Mouse (Mus musculus): ENCODE results near the gene Snrk. TPM values are rescaled to one million over a fixed set of nuclear protein-coding genes. Genes with fewer than 3 reads are reported as not detected.

The Snrk gene
- polyA plus RNA-seq (2014; fragmentation: Nextera tagmentation; extraction: Ambion mirVana): 27.0 and 34.1 TPM in 2 replicates

GRCm38 (mm10) chr9:122117112-122117616 lies at the start of gene Snrk:
TSS of gene Snrk (plus strand) at chr9:122117266.
- ATAC-seq (replicated peaks; ENCODE audit: low FRiP score) (peak; percentile 95), DNase-seq (ENCODE audit: low spot score) (peak; percentile 85)
- Histone ChIP-seq H3K9ac (ENCODE audit: low read depth, low read length) (peak within 1 kb of the TSS; percentile 88), H3K36me3 (ENCODE audit: control insufficient read depth, insufficient read depth, low read length) (no peaks in the 10 kb centered on the region), H3K27ac (ENCODE audit: low read depth, low read length) (peak within 1 kb of the TSS; percentile 82), H3K9me3 (ENCODE audit: control insufficient read depth, low read length) (no peaks in the 10 kb centered on the region), H3K4me1 (replicated peaks; ENCODE audit: control insufficient read depth, insufficient read depth, low read length) (peaks cover 9% of the 10 kb centered on the region), H3K27me3 (replicated peaks; ENCODE audit: control insufficient read depth, insufficient read depth, low read length) (no peaks in the 10 kb centered on the region), H3K4me3 (ENCODE audit: low read depth, low read length) (peak within 1 kb of the TSS; percentile 81), H3K4me2 (peak within 1 kb of the TSS; percentile 69)
- WGBS: under 1% methylated on average over 53 of the region's 67 CpGs

GRCm38 (mm10) chr9:122067654-122068053 lies 49.4 kb upstream of the Snrk start:
- Histone ChIP-seq H3K4me1 (replicated peaks; ENCODE audit: control insufficient read depth, insufficient read depth, low read length) (no peaks in the 10 kb centered on the region), H3K27ac (ENCODE audit: low read depth, low read length) (no peak overlapping the region), H3K27me3 (replicated peaks; ENCODE audit: control insufficient read depth, insufficient read depth, low read length) (no peaks in the 10 kb centered on the region), H3K36me3 (ENCODE audit: control insufficient read depth, insufficient read depth, low read length) (no peaks in the 10 kb centered on the region), H3K9ac (ENCODE audit: low read depth, low read length) (no peak overlapping the region), H3K9me3 (ENCODE audit: control insufficient read depth, low read length) (no peaks in the 10 kb centered on the region), H3K4me2 (no peak overlapping the region), H3K4me3 (ENCODE audit: low read depth, low read length) (no peak overlapping the region)
- no peak for DNase-seq (ENCODE audit: low spot score)
- no peak for ATAC-seq (replicated peaks; ENCODE audit: low FRiP score)
- WGBS: 72% methylated on average over 2 of the region's 2 CpGs

GRCm38 (mm10) chr9:122069560-122070174 lies 47.4 kb upstream of the Snrk start:
- 62% methylated on average over 11 of the region's 11 CpGs for WGBS
- H3K27me3 ChIP-seq (replicated peaks; ENCODE audit: control insufficient read depth, insufficient read depth, low read length): no peaks in the 10 kb centered on the region
- no peak for DNase-seq (ENCODE audit: low spot score)
- H3K36me3 ChIP-seq (ENCODE audit: control insufficient read depth, insufficient read depth, low read length): no peaks in the 10 kb centered on the region
- H3K4me3 ChIP-seq (ENCODE audit: low read depth, low read length): no peak overlapping the region
- H3K27ac ChIP-seq (ENCODE audit: low read depth, low read length): no peak overlapping the region
- no peak overlapping the region for H3K4me2 ChIP-seq
- H3K9ac ChIP-seq (ENCODE audit: low read depth, low read length): no peak overlapping the region
- no peaks in the 10 kb centered on the region for H3K4me1 ChIP-seq (replicated peaks; ENCODE audit: control insufficient read depth, insufficient read depth, low read length)
- H3K9me3 ChIP-seq (ENCODE audit: control insufficient read depth, low read length): no peaks in the 10 kb centered on the region
- no peak; the same call in 1 of the 2 replicates for ATAC-seq (replicated peaks; ENCODE audit: low FRiP score)

- H3K4me1 ChIP-seq (replicated peaks; ENCODE audit: control insufficient read depth, insufficient read depth, low read length): no peaks in the 10 kb centered on the region
- H3K4me2 ChIP-seq: no peak overlapping the region
- WGBS: 50% methylated on average over 2 of the region's 2 CpGs
- no peak for ATAC-seq (replicated peaks; ENCODE audit: low FRiP score)
- DNase-seq (ENCODE audit: low spot score): no peak
- H3K27ac ChIP-seq (ENCODE audit: low read depth, low read length): no peak overlapping the region
- H3K9me3 ChIP-seq (ENCODE audit: control insufficient read depth, low read length): no peaks in the 10 kb centered on the region
- H3K9ac ChIP-seq (ENCODE audit: low read depth, low read length): no peak overlapping the region
- no peaks in the 10 kb centered on the region for H3K36me3 ChIP-seq (ENCODE audit: control insufficient read depth, insufficient read depth, low read length)
- no peaks in the 10 kb centered on the region for H3K27me3 ChIP-seq (replicated peaks; ENCODE audit: control insufficient read depth, insufficient read depth, low read length)
- no peak overlapping the region for H3K4me3 ChIP-seq (ENCODE audit: low read depth, low read length)
Observed at GRCm38 (mm10) chr9:122073980-122074379, 43.1 kb upstream of the Snrk start.

- Histone ChIP-seq H3K27ac (ENCODE audit: low read depth, low read length) (no peak overlapping the region), H3K4me3 (ENCODE audit: low read depth, low read length) (no peak overlapping the region), H3K9me3 (ENCODE audit: control insufficient read depth, low read length) (no peaks in the 10 kb centered on the region), H3K36me3 (ENCODE audit: control insufficient read depth, insufficient read depth, low read length) (no peaks in the 10 kb centered on the region), H3K9ac (ENCODE audit: low read depth, low read length) (no peak overlapping the region), H3K27me3 (replicated peaks; ENCODE audit: control insufficient read depth, insufficient read depth, low read length) (no peaks in the 10 kb centered on the region), H3K4me1 (replicated peaks; ENCODE audit: control insufficient read depth, insufficient read depth, low read length) (no peaks in the 10 kb centered on the region), H3K4me2 (no peak overlapping the region)
- no peak for DNase-seq (ENCODE audit: low spot score)
- ATAC-seq (replicated peaks; ENCODE audit: low FRiP score): no peak
- WGBS: 92% methylated on average over 13 of the region's 13 CpGs
Observed at GRCm38 (mm10) chr9:122074575-122074974, 42.5 kb upstream of the Snrk start.

GRCm38 (mm10) chr9:122078456-122078855 lies 38.6 kb upstream of the Snrk start:
- Histone ChIP-seq H3K4me1 (replicated peaks; ENCODE audit: control insufficient read depth, insufficient read depth, low read length) (no peaks in the 10 kb centered on the region), H3K27ac (ENCODE audit: low read depth, low read length) (no peak overlapping the region), H3K9me3 (ENCODE audit: control insufficient read depth, low read length) (no peaks in the 10 kb centered on the region), H3K27me3 (replicated peaks; ENCODE audit: control insufficient read depth, insufficient read depth, low read length) (no peaks in the 10 kb centered on the region), H3K9ac (ENCODE audit: low read depth, low read length) (no peak overlapping the region), H3K4me2 (no peak overlapping the region), H3K36me3 (ENCODE audit: control insufficient read depth, insufficient read depth, low read length) (no peaks in the 10 kb centered on the region), H3K4me3 (ENCODE audit: low read depth, low read length) (no peak overlapping the region)
- DNase-seq (ENCODE audit: low spot score) (no peak), ATAC-seq (replicated peaks; ENCODE audit: low FRiP score) (no peak)
- 79% methylated on average over 5 of the region's 5 CpGs for WGBS

GRCm38 (mm10) chr9:122083698-122084097 lies 33.4 kb upstream of the Snrk start:
- ATAC-seq (replicated peaks; ENCODE audit: low FRiP score) (no peak), DNase-seq (ENCODE audit: low spot score) (no peak)
- no peak overlapping the region for H3K27ac ChIP-seq (ENCODE audit: low read depth, low read length)
- no peaks in the 10 kb centered on the region for H3K27me3 ChIP-seq (replicated peaks; ENCODE audit: control insufficient read depth, insufficient read depth, low read length)
- no peak overlapping the region for H3K4me2 ChIP-seq
- H3K9me3 ChIP-seq (ENCODE audit: control insufficient read depth, low read length): no peaks in the 10 kb centered on the region
- H3K36me3 ChIP-seq (ENCODE audit: control insufficient read depth, insufficient read depth, low read length): no peaks in the 10 kb centered on the region
- no peak overlapping the region for H3K9ac ChIP-seq (ENCODE audit: low read depth, low read length)
- no peaks in the 10 kb centered on the region for H3K4me1 ChIP-seq (replicated peaks; ENCODE audit: control insufficient read depth, insufficient read depth, low read length)
- 76% methylated on average over 4 of the region's 4 CpGs for WGBS
- no peak overlapping the region for H3K4me3 ChIP-seq (ENCODE audit: low read depth, low read length)

- H3K4me1 ChIP-seq (replicated peaks; ENCODE audit: control insufficient read depth, insufficient read depth, low read length): no peaks in the 10 kb centered on the region
- no peak overlapping the region for H3K9ac ChIP-seq (ENCODE audit: low read depth, low read length)
- WGBS: 16% methylated on average over 4 of the region's 4 CpGs
- DNase-seq (ENCODE audit: low spot score) (no peak), ATAC-seq (replicated peaks; ENCODE audit: low FRiP score) (no peak)
- H3K4me2 ChIP-seq: no peak overlapping the region
- no peak overlapping the region for H3K4me3 ChIP-seq (ENCODE audit: low read depth, low read length)
- H3K27me3 ChIP-seq (replicated peaks; ENCODE audit: control insufficient read depth, insufficient read depth, low read length): no peaks in the 10 kb centered on the region
- no peaks in the 10 kb centered on the region for H3K9me3 ChIP-seq (ENCODE audit: control insufficient read depth, low read length)
- H3K27ac ChIP-seq (ENCODE audit: low read depth, low read length): 0 out of 2 replicates have a peak overlapping the region, but pooled peaks have one; percentile 48
- no peaks in the 10 kb centered on the region for H3K36me3 ChIP-seq (ENCODE audit: control insufficient read depth, insufficient read depth, low read length)
Observed at GRCm38 (mm10) chr9:122084175-122084574, 32.9 kb upstream of the Snrk start.

- no peak overlapping the region for H3K4me3 ChIP-seq (ENCODE audit: low read depth, low read length)
- no peak overlapping the region for H3K4me2 ChIP-seq
- H3K27me3 ChIP-seq (replicated peaks; ENCODE audit: control insufficient read depth, insufficient read depth, low read length): no peaks in the 10 kb centered on the region
- H3K36me3 ChIP-seq (ENCODE audit: control insufficient read depth, insufficient read depth, low read length): no peaks in the 10 kb centered on the region
- no peak overlapping the region for H3K9ac ChIP-seq (ENCODE audit: low read depth, low read length)
- no peaks in the 10 kb centered on the region for H3K9me3 ChIP-seq (ENCODE audit: control insufficient read depth, low read length)
- no peak for DNase-seq (ENCODE audit: low spot score)
- peak overlapping the region; percentile 48; the same call in 1 of the 2 replicates for H3K27ac ChIP-seq (ENCODE audit: low read depth, low read length)
- WGBS: 76% methylated on average over 4 of the region's 4 CpGs
- H3K4me1 ChIP-seq (replicated peaks; ENCODE audit: control insufficient read depth, insufficient read depth, low read length): no peaks in the 10 kb centered on the region
- ATAC-seq (replicated peaks; ENCODE audit: low FRiP score): no peak
Observed at GRCm38 (mm10) chr9:122084636-122085035, 32.4 kb upstream of the Snrk start.

Data from liver, embryonic 11.5 days (tissue).